Mouse (Mus musculus) lung, adult 18-20 months (tissue): ENCODE measurements around the gene B230104I21Rik.

ENCODE experiments used
- DNase-seq, 2 experiments: peaks; one replicate each; pipeline ENCODE4 v3.0.0; 2022; ENCODE audit warnings: mixed read lengths in 2 of 2

B230104I21Rik gene

GRCm38 (mm10) chr4:154396652-154397301 lies 60.9 kb downstream of the B230104I21Rik start:
- DNase-seq, result no peak
